Mouse (Mus musculus) frontal cortex, adult (tissue): Measurements from ENCODE around the gene Gm8104.
"Not testable (repeated sequence)": the region's sequence is repeated elsewhere in the genome, so short reads cannot be mapped to it uniquely, and the experiment has no call there.

ENCODE experiments used
- ATAC-seq: cut with Nextera tagmentation; 2 replicates; pipeline ENCODE4 v1.9.2; 2017; ENCODE audit warnings: mild to moderate bottlenecking, moderate library complexity, mixed read lengths; ENCODE audit not compliant: low TSS enrichment

The Gm8104 gene

DNA sequence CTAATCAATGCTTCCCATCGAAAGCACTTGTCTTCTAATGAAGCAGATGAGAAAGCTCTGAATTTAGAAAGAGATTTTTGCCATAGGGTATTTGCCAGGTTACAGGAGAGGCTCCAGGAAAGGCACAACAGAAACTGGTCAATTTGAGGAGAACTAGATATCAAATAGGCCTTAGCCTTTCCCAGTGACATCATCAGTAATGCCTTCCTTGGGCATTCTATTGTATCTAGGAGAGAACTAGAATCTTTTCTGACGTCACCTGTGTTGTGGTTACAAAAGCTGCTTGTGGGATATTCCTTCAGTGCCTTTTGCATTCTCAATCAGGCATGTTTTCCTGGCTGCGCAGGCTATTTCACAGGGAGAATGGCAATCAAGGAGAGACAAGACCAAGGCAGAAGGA is at the start of gene Gm8104:
Gene Gm8104, plus strand, starts transcription at position 301 of the 400 bp plus-strand sequence.
- not testable (repeated sequence) for ATAC-seq

DNA sequence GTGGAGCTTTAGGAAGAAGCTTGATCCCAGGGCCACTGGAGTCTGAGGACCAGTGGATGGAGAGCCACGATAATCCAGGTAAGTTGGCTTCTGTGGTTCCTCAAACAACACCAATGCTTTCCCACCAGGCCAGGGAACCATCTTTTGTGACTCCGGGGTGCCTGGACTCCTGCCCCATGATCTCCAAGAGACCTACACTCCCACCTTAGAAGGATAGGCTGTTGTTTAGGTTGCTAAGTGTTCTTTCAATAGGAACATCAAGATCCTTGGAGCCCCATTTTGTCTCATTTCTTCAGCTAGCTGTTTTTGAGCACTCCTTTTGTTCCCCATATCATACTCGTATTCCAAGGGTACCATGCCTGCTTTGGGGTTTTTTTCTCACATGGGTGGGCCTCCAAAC is 42.3 kb upstream of the Gm8104 start:
- not testable (repeated sequence) for ATAC-seq

GRCm38 (mm10) chr14:43060179-43060578 is 40.2 kb upstream of the Gm8104 start:
- not testable (repeated sequence) for ATAC-seq

GRCm38 (mm10) chr14:43076543-43076942 is 23.9 kb upstream of the Gm8104 start, which contains the start of gene Gm8094:
Gene Gm8094, minus strand, starts transcription at chr14:43076643.
- not testable (repeated sequence) for ATAC-seq

DNA sequence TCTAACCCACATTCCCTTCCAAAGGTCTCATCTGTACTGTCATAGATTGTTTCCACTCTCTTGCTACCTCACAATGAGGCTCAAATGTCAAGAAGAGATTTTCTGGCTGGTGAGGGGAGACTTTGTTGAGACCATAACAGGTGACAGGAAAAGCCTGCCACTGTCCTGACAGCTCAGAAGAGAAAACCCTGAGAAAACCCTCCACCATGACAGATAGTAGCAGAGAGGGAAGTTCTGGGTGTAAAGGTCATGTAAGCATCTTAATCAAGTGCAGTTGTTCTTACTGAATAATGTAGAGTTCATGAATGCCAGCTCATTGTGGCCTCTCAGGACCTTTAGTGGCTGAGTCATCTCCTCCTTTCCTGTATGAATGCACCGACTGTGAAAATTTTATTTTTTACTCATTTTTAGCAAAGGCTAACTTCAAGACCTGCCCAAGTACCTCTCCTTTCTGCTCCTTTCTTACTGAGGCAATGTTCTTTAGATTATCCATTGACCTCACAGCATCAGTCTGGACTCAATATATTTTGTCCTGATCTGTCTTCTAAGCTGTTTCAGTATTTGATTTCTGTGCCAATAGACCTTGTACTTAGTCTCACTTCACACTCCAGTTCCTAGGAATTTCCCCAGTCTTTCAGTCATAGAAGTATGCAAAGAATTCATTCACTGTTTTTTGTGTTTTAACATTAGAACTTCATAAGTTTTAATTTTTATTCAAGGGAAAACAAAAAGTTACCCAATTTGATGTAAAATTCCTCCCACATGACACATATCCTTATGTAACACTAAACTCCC is 15.3 kb upstream of the Gm8104 start:
- ATAC-seq: not testable (repeated sequence)

DNA sequence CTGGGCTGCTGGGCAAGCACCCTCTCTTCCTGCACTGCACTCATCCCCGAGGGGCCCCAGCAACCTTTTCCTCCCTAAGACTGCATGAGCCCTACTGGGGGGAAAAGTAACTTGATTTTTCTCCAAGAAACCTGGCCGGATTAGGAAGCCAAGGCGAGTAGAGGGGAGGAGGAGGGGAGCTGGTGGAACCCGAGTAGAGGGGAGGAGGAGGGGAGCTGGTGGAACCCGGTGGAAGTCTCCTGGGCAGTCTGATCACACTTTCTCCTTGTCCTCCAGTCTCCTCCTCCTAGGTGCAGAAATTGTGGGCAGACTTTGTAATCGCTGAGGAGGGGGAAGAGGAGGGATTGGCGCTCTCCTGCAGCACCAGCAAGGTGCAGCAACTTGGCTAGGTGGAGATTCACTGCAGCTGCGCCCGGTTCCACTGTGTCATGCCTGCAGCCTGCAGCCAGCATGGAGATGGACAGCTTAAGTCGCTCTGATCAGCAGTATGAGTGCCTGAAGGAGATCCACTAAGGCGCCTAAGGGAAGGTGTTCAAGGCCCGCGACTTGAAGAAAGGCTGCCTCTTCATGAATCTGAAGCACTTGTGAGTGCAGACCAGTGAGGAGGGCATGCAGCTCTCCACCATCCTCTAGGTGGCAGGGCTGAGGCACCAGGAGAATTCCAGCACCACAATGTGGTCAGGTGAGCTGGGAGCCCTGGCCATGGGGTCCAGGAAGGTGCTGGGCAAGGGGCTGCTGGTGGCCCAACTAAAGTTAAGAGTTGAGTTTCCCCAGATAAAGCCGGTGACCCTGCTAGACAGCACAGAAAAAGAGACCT is 11.1 kb upstream of the Gm8104 start:
- ATAC-seq: peak; percentile 95

DNA sequence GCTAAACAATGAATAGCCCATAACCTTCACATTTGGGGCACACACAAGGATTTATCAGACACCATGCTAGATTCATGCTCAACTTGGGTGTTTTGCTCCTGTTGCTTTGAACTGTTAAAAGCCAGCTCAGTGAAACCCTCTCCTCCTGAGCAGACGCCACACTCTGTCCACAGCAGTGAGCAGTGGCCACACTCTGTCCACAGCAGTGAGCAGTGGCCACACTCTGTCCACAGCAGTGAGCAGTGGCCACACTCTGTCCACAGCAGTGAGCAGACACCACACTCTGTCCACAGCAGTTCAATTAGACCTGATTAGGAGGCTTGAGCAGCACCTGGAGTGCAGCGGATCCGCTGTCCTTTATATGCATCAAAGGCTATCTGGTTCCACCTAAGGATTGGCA is 19.3 kb downstream of the Gm8104 start:
- ATAC-seq: not testable (repeated sequence)

DNA sequence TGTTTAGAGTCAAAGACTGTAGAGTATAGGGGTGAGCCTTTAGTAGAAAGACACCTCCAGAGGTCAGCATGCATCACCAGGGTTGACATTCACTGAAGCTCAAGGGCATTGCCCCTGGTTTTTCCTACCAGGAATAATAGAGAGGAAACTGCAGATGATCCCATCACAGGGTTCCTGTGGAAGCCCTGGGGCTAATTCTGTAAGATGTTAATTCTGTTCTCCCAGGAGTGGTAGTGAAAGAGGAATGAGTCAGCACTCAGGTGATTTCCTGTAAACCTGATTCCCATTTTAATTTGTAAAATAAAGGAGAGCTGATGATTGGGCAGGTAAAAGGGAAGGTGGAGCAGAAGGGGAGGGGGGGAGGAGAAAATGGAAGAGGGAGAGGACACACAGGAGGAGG is 25.9 kb downstream of the Gm8104 start:
- not testable (repeated sequence) for ATAC-seq
